Mouse (Mus musculus): ENCODE data around the gene Tmem198.

Tmem198 gene

DNA sequence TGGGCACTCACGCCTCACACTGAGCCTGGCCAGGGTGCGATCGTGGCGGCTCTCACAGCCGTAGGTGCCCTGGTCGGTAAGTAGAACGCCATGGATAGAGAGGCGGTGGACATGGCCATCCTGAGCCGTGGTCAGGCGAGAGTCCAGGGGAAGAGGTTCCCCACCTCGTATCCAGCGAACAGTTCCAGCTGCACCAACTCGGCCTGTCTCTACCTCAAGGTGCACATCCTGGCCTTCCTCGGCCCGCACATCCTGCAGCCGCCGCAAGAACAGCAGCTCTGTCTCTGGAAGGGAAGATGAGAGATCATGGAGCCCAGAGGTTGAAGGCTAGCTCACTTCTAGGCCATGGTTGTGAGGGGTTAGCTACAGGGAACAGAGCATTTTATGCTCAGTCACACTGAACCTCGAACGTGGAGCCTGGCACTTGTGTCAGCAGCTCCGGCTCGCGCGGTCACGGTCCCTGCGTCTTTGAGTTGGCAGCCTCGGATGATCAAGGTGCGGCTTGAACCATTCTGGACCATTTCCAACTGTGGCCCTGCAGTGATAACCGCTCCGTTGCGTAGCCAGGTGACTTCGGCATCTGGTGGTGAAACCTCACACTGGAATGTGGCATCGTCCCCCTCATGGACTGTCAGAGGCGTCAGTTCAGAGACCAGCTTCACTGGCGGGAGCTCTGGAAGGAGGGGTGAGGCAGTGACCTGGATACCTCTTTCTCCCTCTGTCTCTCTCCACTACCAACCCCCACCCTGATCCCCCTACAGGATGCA lies 11.6 kb downstream of the Tmem198 start:
- DNase-seq (ENCODE audit: low read depth) = no peak

DNA sequence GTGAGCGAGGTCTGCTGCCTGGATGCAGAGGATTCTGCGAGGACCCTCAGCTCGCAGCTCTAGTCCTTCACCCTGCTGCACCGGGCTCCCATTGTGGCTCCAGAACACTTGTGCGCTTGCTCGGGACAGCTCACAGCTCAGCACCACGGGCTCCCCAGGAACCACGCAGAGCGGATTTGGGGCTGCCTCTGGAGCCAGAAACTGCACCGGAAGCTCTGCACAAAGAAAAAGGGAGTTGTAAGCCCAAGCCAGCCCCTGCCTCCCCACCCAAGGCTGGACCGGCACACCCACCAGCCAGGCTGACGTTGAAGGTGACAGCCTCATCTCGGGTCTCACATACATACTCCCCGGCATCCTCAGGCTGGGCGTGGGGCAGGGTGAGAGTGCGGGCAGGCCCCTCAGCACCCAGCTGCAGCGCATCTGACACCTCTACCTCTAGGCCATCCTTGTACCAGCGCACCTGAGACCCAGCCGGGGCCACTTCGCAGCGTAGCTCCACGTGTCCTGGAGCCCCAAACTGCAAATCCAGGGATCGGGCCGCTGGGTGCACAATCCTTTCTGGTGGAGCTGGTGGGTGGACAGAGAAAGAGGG lies 13.3 kb downstream of the Tmem198 start:
- DNase-seq (ENCODE audit: low read depth) = no peak

DNA sequence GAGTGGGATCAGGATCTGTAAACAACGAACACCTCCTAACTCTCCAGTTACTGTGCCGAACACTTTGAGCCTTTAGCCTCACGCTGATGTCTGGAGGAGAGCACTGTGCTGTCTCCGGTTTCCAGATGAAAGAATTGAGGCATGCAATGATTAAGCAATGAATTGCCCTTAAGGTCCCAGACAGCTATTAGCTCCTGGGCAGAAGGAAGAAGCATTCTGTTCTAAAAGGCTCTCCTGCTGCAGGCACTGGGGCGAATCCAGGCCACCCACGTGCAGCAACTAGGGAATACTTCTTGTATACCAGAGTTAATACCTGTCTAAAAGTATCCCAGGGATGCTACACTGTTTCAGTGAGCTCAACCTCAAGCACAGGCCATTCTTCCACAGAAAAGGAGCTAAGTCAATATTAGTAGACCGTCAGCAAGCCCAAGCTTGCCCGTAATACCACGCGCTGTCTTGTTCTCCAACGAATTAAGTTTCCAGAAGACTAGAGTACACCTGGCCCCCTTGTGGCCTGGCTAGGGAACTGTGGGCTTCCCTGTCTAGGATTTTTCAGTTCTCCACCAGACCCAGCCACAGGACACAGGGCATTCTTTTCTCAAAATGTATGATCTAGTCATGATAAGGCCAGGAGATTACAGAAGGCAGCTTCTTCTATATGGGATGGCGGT lies 15.7 kb downstream of the Tmem198 start:
- peak; percentile 72 for DNase-seq (ENCODE audit: low read depth)

DNA sequence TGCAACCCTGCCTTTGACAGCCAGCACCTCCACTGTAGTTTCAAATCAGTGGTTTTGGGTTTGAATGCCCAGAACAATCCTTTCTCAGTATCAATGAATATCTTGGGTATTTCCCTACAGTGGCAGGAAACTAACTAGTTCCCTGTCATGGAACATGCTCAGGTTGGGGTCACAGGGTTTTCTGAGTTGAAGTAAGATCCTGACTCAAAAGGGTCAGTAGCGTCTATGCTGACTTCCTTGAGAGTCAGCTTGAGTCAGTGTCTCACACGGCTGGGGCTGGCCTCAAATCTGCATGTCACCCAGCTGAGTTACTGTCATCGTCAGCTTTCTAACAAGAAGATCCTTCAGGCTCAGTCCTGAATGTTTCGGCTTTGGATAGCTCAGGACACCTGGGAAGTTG lies 19.6 kb downstream of the Tmem198 start:
- DNase-seq (ENCODE audit: low read depth) = no peak

DNA sequence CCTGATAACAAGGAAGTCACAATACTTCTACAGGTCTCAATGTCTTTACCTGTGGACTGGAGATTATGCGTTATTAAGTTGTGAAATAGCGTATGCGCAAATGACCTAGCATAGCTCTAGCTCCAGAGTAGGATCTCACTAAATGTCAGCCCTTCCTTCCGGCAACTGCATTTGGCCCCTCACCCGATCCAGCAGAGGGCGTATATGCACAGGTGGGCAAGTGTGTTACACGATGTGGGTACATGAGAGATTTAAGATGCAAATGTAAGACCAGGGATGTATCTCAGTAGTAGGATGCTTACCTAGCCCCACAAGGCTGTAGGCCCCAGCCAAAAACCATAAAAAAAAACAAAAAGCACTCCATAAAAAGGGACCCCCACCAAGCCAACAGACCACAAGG lies 20.1 kb downstream of the Tmem198 start:
- peak; percentile 51 for DNase-seq (ENCODE audit: low read depth)

DNA sequence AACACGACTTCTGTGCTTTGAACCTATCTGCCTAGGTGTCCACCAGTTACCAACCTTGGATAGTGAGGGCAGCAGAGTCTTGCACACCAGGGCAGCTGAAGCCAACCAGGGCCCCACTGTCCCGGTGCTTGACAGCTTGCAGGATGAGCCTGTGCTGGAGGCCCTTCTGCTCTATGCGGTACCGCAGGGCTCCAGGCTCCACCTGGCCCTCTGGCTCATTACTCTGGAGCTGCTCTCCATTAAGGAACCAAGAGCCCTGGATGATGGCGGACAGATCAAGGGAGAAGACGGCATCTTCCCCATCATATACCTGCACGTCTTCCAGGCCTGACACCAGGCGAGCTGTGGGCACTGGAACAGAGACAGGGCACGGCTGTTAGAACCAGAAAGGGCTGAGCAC lies 22.6 kb downstream of the Tmem198 start:
- DNase-seq (ENCODE audit: low read depth) = no peak

DNA sequence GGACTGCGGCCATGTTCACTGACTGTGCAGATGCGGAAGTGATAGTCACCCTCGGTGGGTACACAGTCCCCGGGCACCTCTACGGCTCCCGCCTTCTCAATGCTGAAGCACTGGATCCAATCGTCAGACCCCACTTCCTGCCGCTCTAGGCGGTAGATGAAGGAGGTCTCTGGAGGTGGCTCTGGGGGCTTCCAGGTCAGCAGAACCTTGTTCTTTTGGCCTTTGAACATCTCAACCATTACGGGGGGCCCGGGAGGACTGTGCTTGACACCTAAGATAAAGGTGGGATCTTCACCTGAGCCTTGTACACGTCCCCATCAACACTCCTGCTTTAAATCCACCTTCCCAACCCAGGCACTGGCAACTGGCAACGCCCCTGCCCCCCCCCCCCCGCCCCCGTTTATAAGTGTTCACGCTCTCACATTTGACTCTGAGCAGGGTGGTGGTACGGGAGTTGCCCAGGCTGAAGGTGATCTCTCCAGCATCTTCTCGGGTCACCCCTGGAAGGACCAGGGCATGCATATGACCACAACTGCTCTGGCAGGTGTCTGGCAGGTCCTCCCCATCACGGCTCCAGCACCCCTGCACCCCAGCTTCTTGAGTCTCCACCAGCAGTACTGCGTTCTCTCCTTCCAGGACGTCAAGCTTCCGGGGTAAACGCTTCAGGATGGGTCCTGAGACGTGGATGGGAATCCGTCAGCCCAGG lies 23.8 kb downstream of the Tmem198 start:
- DNase-seq (ENCODE audit: low read depth) = no peak

DNA sequence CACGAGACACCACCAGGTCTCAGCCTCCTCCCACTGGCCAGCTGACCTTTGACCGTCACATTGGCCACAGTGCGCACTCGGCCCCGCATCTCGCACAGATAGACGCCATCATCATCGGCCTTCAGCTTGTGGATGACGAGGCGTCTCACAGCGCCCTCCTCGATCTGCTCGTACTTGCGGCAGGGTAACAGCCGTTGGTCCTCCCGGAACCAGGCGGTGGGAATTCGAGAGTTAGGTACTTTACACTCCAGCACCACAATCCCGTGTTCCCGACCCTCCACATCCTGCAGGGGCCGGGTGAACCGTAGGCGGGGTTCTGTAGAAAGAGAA lies 24.3 kb downstream of the Tmem198 start:
- DNase-seq (ENCODE audit: low read depth) = no peak

DNA sequence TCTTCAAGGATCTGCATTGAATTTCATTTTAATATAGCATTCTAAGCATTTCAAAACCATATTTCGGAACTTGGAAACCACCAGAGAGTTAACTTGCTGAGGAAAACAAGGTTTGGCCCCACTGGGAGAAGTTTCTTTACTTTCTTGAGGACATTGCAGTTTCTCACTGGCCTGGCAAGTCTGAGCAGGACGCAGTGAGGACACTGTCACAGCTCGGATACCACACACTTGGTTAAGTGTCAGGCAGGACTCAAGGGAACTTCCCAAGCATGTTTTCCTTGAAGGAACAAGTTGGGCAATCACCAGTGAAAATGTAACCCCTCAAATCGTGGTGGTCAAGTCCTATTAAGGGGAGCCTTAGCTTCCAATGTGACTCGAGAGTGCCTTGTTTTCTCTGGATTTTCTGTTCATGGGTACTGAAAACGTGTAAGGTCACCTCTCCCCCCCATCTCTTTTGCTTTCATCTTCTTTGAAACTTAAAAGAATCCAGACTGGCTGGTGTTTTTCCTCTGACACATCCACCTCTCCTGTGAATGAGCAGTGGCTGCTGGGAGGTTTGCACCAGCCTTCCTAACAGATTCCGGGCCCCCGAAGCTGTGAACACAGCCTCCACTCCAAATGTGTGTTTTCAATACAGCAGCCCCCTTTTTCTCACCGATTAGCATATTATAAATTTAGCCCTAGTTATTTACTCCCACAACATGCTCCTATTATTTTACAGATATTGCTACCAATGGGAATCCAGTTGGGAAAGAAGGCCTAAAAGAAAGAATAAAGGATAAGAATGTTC lies 25.1 kb downstream of the Tmem198 start:
- DNase-seq (ENCODE audit: low read depth) = no peak

DNA sequence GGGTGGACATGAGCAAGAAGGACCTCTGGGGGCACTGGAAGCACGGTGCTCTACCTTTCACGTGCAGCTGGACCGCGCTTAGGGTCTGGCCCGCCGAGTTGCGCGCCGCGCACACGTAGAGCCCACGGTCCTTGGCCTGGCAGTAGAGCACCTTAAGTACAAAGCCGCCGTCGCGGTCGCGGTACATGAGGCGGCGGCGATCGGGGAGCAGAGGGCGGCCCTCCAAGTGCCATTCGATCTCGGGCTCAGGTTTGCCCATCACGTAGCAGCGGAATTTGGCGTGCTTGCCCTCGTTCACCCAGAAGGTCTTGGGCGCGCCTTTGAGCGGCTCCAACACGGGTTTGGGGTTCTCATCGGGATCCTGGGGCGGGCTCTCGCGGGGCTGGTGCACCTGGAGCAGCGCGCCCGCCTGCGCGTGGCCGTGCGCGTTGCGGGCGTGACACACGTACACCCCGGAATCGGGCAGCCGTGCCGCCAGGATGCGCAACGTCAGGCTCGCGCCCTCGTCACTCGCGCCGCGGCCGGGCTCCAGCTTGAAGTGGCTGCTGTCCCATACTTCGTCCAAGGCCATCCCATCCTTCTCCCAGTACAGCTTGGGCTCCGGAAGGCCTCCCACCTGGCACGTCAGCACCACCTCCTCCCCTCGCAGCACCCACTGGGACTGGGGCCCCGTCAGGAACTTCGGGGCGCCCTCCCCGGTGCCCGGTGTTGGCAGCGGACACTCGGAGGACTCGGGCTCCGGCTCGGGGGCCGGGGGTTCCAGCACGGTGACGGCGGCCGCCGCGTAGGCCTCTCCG lies 26.0 kb downstream of the Tmem198 start:
- DNase-seq (ENCODE audit: low read depth) = peak; percentile 83

DNA sequence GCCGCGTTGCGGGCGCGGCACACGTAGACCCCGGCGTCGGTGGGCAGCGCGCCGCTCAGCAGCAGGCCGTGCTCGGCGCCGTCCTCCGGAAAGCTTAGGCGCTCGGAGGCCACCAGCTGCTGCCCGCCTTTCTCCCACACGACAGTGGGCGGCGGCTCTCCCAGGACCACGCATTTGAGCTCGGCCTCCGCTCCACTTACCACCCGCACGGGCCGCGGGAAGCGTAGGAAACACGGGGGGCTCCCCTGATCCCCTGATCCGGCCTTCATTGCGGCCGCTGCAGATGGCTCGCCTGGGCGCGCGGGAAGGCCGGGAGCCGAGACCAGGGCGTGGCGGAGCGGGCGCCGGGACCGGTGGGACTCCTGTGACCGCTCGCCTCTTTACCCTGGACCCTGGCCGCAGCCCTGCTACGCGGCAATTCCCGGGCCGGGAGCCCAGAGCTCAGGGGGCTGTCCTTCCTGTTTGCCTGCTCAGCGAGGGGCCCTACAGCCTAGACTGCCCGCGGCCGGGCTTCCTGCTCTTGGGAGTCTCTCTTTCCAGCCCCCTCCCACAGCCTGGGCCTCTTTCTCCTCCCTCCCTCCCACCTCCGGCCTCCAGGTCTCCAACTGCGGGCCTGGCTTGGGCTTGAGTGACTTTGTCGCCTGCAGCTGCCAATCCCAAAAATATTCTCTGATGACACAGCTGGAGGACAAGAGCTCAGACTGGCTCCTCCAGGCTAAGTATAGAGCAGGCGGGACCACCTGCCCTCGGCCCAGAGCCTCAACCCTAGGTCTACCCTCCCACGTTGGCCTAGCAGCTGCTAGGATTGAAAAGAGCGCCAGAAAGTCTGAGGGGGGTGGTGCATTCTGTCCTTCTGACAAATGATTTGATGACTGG lies 26.9 kb downstream of the Tmem198 start, which contains the start of gene Obsl1:
Gene Obsl1, minus strand, starts transcription at position 497 of the 876 bp plus-strand sequence.
- peak; percentile 88 for DNase-seq (ENCODE audit: low read depth)

DNA sequence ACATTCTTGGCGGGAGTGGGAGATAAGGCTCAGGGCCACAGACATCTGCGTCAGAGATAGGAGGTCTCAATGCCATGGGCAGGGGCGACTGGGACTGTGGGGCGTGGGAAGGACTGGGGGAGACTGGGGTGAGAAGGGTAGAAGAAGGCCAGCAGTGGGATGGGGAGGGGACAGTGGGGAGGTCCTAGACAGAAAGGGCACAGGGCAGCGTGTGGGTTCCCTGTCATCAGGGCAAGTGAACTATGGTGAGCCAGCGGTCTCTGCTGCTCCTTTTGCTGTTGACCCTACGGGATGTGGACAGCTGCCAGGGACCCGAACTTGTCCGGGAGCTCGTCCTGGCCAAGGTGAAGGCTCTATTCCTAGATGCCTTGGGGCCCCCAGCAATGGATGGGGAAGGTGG lies 27.7 kb downstream of the Tmem198 start, which contains the start of gene Inha:
Gene Inha, plus strand, starts transcription at position 72 of the 400 bp plus-strand sequence.
- no peak for DNase-seq (ENCODE audit: low read depth)

DNA sequence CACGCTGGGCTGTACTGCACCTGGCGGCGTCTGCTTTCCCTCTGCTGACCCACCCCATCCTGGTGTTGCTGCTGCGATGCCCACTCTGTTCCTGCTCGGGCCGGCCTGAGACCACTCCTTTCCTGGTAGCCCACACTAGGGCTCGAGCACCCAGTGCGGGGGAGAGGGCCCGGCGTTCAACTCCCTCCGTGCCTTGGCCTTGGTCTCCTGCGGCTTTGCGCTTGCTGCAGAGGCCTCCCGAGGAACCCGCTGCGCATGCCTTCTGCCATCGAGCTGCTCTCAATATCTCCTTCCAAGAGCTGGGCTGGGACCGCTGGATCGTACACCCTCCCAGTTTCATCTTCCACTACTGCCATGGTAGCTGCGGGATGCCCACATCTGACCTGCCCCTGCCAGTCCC lies 30.3 kb downstream of the Tmem198 start:
- no peak for DNase-seq (ENCODE audit: low read depth)

DNA sequence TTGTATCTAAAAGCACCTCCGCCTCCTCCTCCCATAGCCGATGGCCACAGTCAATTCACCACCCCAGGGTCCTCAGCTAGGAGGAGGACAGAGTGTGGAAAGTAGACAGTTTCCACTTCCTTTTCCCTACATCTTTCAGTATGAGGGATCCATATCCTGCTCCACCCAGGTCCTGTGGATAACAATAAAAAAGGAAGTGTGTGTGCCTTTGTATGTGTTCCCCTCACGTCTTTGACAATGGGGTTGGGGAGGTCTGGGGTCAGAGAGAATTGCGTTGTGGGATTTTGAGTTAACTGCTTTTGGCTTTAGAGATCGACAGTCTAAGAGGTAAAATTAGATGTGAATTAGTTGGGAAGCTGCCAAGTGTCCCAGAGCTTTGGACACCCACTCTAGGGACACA lies 30.8 kb downstream of the Tmem198 start:
- no peak for DNase-seq (ENCODE audit: low read depth)

DNA sequence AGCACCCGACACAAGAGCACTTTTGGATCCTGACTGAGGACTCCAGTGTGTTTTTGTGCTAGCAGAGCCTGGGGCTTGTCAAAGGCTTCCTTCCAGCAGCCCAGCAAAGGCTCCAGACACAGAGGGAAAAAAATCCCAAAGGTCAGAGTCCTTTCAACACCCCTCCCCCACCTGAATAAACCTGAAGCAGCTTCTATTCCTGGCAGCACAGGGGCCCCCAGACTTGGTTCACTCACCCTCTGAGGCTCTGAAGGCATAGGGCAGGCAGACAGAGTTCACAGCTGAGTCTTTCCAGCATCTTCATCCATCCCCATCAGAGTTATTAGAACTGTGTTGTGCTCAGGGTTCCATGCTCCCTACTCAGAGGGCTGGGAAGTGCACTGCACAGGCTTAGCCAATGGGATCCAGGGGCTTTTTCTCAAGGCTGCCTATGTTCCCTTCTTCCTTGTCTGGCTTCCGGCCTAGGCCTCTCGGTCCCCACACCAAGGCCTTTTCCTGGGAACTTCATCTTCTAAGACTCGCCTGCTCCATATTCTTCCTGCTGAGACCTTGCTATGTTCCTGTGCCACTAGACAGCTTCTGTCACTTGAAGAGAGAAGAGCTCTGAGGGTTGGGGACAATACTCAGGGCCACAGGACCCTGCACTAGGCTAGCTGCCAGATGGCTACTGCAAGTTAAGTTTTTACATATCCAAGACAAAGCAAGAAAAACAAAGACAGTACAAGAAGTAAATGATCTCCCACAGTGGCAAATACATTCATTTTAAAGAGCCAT lies 32.3 kb downstream of the Tmem198 start:
- peak; percentile 31 for DNase-seq (ENCODE audit: low read depth)

DNA sequence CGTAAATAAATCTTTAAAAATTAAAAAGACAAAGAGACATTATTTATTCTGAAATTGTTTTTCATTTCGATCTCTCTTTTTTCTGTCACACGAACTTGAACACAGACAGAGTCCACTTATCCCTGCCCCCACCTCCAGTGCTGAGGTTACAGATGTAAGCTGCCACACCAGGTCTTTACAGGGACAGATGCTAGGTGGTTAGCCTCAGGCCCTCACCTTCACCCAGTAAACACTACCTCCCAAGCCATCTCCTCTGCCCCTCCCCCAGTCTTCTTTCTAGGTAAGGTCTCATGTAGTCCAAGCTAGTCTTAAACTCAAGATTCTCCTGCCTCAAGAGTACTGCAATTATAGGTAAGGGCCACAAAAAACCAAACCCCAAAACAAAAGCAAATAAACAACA lies 33.2 kb downstream of the Tmem198 start:
- DNase-seq (ENCODE audit: low read depth) = no peak

DNA sequence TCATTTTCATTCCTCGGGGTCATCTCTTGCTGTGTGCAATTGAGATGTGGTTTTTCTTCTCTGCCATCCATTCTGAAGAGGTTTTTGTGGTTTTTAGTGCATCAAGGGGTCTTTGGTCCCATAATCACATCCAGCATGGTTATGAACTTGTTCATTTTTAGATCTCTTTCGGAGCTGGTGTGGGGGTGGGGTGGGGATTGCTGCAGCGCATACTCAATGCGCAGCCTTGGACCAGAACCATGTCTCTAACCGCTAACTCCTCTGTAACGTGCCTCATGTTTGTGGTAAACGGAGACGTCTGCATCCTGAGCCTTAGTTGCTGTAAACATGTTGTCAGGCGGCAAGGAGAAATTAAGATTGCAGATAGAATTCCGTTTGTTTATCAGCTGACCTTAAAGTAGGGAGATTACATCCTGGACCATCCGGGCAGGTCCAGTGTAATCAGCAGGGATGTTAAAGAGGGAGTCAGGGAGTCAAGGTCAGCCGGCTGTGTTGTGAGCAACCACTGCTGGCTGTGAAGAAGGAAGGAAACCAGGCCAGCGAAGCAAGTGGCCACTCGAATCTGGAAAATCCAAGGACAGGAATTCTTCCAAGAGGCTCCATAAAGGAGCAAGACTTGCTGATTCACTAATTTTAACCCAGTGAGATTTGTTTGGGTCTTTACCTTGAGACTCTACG lies 37.5 kb downstream of the Tmem198 start:
- DNase-seq (ENCODE audit: low read depth) = no peak

DNA sequence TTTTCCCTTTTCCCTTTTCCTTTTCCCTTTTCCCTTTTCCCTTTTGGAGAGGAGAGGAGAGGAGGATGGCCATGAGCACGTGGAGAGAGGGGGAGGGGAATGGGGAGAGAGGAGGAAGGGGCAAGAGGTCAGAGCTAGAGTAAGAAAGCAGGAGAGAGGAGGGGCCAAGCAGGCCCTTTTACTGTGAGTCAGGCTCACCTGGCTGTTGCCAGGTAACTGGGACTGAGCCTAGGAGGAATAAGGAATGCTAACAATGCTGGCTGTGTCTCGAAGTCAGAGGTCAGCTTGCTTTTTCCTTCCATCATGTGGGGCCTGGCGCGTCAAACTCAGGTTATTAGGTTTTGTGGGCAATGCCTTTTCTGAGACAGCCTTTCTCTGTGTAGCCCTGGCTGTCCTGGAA lies 38.7 kb downstream of the Tmem198 start:
- DNase-seq (ENCODE audit: low read depth) = no peak

DNA sequence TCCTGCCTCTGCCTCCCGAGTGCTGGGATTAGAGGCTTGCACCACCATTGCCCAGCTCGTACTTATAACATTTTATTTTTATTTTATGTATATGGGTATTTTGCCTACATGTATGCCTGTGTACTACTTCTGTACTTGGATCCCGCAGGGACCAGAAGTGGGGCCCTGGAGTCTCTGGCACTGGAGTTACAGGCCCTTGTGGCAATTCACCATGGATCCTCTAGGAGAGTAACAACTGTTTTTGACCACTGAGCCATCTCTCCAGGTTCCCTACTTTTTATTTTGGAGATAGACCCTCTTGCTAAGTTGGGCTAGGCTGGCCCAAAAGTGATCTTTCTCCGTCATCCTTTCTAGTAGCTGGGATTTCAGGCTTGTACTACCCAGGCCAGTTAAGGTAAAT lies 39.1 kb downstream of the Tmem198 start:
- no peak for DNase-seq (ENCODE audit: low read depth)

Data from NIH3T3 (cell line).